Mouse (Mus musculus) E14TG2a.4 (cell line): Measurements from ENCODE around the gene Top2a.

Experiments used
- CTCF ChIP-seq: conservative IDR thresholded peaks from 2 replicates; pipeline ENCODE4 v1.5.1; 2014; ENCODE audit warnings: low read length
- NANOG ChIP-seq: IDR thresholded peaks from 2 replicates; pipeline ENCODE4 v1.6.1; 2014; ENCODE audit warnings: borderline replicate concordance, low read length, mixed read lengths
- POU5F1 ChIP-seq: IDR thresholded peaks from 2 replicates; pipeline ENCODE4 v1.6.1; 2014; ENCODE audit warnings: low read length, borderline replicate concordance

DNA sequence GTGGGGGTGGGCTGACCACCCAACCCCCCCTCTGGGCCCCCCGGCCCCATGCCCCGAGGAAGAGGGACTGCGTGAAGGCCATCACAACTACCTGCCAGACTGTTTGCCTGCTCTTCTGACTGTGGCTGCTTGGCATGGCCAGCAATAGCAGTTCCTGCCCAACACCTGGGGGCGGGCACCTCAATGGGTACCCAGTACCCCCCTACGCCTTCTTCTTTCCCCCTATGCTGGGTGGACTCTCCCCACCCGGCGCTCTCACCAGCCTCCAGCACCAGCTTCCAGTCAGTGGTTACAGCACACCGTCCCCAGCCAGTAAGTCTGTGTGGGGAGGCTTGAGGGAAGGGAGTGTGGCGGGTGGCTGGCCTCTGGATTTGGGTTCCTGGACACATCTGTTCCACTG is 73.5 kb downstream of the Top2a start:
- TF ChIP-seq CTCF (no peak), NANOG (no peak), POU5F1 (no peak)
